Mouse (Mus musculus): ENCODE measurements at regions not wholly inside any gene's neighbourhood (a gene's known extent, or its start where the extent isn't known, plus 50 kb on each side); places are given as distances from the start of the nearest gene placed in this dataset.

DNA sequence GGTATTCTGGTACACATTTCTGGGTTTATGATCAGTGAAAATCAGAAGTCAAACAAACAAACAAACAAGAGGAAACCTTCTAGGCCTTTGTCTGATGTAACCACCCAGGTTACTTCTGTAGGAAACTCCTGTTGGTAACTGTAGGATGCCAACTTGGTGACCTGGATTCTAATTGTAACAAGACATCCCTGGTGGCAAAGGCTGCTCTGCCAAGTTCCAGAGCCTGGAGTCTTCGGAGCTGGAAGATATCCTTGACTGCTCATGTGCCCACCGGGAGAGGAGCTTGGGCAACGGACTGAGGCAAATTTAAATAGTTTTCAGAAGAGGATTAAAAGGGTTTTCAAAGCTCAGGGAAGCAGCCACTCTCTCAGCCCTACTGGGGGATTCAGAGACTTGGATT is 256.0 kb upstream of the Cnr1 start:
- no peak for DNase-seq (ENCODE audit: low spot score in 2 of 2)
- no peak for TF ChIP-seq CTCF (conservative IDR thresholded peaks at IDR 0.05)
- H3K4me3 ChIP-seq: no peak overlapping the region
- H3K27ac ChIP-seq: no peak overlapping the region

DNA sequence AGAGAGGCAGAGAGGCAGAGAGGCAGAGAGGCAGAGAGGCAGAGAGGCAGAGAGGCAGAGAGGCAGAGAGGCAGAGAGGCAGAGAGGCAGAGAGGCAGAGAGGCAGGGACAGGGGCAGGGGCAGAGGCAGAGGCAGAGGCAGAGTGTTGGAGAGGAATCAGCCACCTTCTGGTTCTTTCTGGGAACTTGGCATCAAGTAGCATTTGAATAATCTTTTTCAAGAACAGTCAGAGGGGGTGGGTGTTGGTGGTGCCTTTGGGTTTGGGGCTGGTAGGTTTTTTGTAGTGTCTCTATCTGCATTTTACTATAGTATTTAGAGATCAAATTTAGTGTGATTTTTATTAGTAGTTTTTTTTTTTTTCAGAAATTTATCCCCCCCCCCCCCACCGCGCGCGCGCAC is 249.3 kb upstream of the Cnr1 start:
- no peak overlapping the region for H3K4me3 ChIP-seq
- H3K27ac ChIP-seq: no peak overlapping the region
- DNase-seq (ENCODE audit: low spot score in 2 of 2): no peak
- TF ChIP-seq CTCF (conservative IDR thresholded peaks at IDR 0.05): no peak

DNA sequence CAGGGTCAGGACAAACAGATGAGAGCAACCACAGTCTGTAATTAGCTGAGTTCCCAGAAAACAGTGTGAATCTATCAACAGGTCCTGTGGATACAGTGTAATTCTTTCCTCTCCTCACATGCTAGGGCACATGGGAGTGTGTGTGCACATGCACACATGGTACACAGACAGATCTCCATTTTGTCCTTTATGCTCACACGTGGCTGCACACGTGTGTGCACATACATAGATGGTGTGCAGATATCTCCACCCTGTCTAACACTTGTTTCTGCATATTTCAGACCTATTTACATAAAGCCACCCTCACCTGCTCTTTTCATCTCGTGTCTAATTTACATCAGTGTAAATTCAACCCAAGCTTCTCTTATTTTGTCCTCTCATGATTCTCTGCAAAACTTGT is 245.0 kb upstream of the Cnr1 start:
- Histone ChIP-seq H3K27ac (no peak overlapping the region), H3K4me3 (no peak overlapping the region)
- no peak for TF ChIP-seq CTCF (conservative IDR thresholded peaks at IDR 0.05)
- DNase-seq (ENCODE audit: low spot score in 2 of 2): no peak

- no peak for DNase-seq (ENCODE audit: low spot score in 2 of 2)
- TF ChIP-seq CTCF (conservative IDR thresholded peaks at IDR 0.05): no peak
- H3K27ac ChIP-seq: no peak overlapping the region
- H3K4me3 ChIP-seq: no peak overlapping the region
Observed at GRCm38 (mm10) chr4:33686135-33686534, 238.3 kb upstream of the Cnr1 start.

DNA sequence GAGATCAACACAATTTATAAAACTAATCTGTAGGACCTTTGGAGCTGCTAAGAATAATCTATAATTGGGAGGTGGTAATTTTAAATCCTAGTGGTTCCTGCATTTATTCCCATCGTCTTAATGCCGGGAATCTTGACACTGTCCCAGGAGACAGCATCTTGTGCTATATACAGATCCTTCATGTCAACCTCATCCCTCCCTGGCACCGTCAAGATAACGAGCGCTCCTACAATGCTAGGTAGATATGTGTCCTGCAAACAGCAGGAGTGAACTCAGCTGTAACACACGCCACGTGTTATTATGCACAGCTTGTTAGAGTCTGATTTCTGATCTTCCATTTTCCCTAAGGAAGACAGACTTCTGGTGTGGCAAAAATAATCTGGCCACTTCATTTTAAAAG is 237.0 kb upstream of the Cnr1 start:
- TF ChIP-seq CTCF (conservative IDR thresholded peaks at IDR 0.05): no peak
- no peak overlapping the region for H3K4me3 ChIP-seq
- DNase-seq (ENCODE audit: low spot score in 2 of 2): no peak
- no peak overlapping the region for H3K27ac ChIP-seq

DNA sequence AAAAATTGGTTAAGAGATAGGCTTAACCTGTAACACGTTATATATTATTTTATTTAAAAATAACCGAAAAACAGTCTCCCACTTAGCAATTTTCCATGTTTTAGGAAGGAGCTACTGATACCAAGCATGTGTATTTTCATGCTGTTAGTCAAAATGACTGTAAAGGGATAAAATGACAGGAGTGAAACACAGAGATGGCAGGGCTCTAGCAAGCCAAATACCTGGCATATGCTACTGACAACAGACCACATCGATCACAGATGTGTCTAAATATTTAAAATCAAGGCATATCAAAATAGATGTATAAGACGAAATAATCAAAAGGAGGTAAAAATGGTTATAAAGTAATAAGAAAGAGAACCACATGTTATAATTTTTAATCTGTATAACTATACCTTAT is 231.0 kb upstream of the Cnr1 start:
- TF ChIP-seq CTCF (conservative IDR thresholded peaks at IDR 0.05): no peak
- Histone ChIP-seq H3K27ac (no peak overlapping the region), H3K4me3 (no peak overlapping the region)
- no peak for DNase-seq (ENCODE audit: low spot score in 2 of 2)

DNA sequence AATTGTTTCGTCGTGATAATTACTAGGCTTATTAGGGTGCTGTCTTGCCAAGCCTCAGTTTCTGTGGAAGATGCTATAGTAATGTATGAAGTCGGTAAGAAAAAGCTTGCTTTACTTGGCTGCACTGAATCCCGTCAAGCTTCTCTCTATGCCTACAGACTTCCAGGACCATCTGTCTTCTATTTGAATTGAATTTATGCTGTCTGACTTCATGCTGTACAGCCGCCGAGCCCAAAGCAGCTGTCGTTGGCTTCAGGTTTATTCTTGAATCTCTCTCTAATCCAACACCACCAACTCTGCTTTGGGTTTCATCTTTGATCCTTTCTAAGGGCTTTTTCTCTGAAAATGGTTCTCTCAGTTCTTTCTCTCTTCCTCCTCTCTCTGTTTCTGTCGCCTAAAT is 227.4 kb upstream of the Cnr1 start:
- H3K4me3 ChIP-seq: no peak overlapping the region
- peak overlapping the region; percentile 62; the same call in 1 of the 2 replicates for H3K27ac ChIP-seq
- peak; percentile 29 to 69 for DNase-seq (ENCODE audit: low spot score in 2 of 2)
- no peak for TF ChIP-seq CTCF (conservative IDR thresholded peaks at IDR 0.05)

- Histone ChIP-seq H3K4me3 (no peak overlapping the region), H3K27ac (no peak overlapping the region)
- TF ChIP-seq CTCF (conservative IDR thresholded peaks at IDR 0.05): no peak
- no peak for DNase-seq (ENCODE audit: low spot score in 2 of 2)
Observed at GRCm38 (mm10) chr4:33702028-33702666, 222.2 kb upstream of the Cnr1 start.

- Histone ChIP-seq H3K4me3 (no peak overlapping the region), H3K27ac (no peak overlapping the region)
- TF ChIP-seq CTCF (conservative IDR thresholded peaks at IDR 0.05): no peak
- DNase-seq (ENCODE audit: low spot score in 2 of 2): no peak
Observed at GRCm38 (mm10) chr4:33705722-33706121, 218.7 kb upstream of the Cnr1 start.

GRCm38 (mm10) chr4:33706785-33707184 is 217.6 kb upstream of the Cnr1 start:
- H3K4me3 ChIP-seq: no peak overlapping the region
- no peak for DNase-seq (ENCODE audit: low spot score in 2 of 2)
- no peak overlapping the region for H3K27ac ChIP-seq
- TF ChIP-seq CTCF (conservative IDR thresholded peaks at IDR 0.05): peak; percentile 59

DNA sequence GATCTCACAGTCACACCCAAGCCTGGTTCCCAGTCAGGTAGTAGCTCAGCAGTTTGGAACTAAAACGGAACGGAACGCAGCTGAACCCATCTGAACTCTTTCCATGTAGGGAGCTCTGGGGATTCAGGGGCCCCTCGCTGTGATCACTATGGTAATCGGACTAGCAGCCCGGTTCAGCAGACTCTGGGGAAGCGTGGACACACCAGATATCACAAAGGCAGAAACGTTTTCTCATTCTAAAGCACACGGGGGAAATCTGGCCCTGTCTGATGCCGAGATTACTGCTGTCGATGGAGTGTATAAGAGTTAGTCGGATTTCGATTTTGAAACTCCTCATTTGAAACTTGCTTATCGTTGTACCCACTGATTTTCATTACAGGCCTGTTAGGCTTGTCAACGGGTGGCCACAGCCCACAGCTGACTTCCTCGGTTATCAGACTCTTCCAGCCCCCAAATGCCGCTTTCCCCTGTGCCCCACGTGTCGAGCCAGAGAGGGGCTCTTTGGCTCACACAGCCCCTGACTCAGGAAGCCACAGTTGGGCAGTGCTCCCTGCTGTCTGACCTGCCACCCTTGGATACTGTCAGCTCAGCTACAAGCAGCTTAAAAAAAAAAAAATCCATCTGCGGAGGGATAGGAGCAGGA is 207.8 kb upstream of the Cnr1 start:
- no peak for DNase-seq (ENCODE audit: low spot score in 2 of 2)
- no peak for TF ChIP-seq CTCF (conservative IDR thresholded peaks at IDR 0.05)
- no peak overlapping the region for H3K4me3 ChIP-seq
- H3K27ac ChIP-seq: no peak overlapping the region

GRCm38 (mm10) chr4:33720972-33721371 is 203.4 kb upstream of the Cnr1 start:
- Histone ChIP-seq H3K4me3 (no peak overlapping the region), H3K27ac (no peak overlapping the region)
- no peak for DNase-seq (ENCODE audit: low spot score in 2 of 2)
- TF ChIP-seq CTCF (conservative IDR thresholded peaks at IDR 0.05): no peak

- Histone ChIP-seq H3K4me3 (no peak overlapping the region), H3K27ac (no peak overlapping the region)
- TF ChIP-seq CTCF (conservative IDR thresholded peaks at IDR 0.05): no peak
- no peak for DNase-seq (ENCODE audit: low spot score in 2 of 2)
Observed at GRCm38 (mm10) chr4:33721971-33722370, 202.4 kb upstream of the Cnr1 start.

GRCm38 (mm10) chr4:33731837-33732236 is 192.6 kb upstream of the Cnr1 start:
- no peak overlapping the region for H3K27ac ChIP-seq
- H3K4me3 ChIP-seq: no peak overlapping the region
- DNase-seq (ENCODE audit: low spot score in 2 of 2): no peak
- no peak for TF ChIP-seq CTCF (conservative IDR thresholded peaks at IDR 0.05)
